In the genomic region with DNA sequence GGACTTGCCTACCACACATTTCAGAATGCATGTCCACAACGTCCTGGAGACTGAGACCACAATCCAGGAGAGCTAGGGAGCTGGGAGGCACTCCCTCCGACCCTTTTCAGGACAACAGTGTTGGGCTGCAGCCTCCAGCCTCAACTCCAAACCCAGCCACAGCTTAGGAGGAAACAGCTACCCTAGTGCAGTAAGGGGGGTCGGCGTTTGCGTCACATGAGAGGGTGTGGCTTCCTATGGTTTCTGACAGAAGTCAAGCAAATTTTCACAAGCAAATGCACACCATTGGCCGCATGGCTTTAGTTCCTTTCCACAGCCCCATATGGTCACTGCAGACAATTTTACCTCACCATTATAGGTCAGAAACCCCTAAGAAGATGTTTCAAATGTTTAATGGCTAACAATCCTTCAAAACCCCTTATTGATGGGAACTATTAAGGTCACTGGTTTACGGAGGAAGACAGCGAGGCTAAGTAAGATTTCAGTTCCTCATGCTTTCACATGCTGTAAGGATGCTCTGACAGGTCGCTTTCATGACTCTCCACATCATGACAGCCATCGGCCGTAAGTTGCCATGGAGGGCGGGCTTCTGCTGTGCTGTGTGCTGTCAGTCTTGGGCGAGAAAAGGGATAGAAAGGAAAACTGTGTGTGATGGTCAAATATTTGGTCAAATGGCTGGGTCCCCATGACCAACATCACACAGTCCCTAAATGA, we compare ENCODE assay signal across 9 mouse cellular contexts.
DNase-seq lines count a peak whose midpoint lies in the region; ATAC-seq and TF ChIP-seq lines count a peak whose summit lies in the region.
"Had no signal": no experiment of that assay in that cellular context is flagged by ENCODE, and none has a peak within 500 bp of the region (broad histone marks: within the 10 kb centered on the region; RNA-seq: fewer than 3 reads in every experiment).

No protein-coding gene starts in this region.

- peak; percentile 35; the same call in 1 of the 2 replicates for ATAC-seq in hindbrain, postnatal 0 days
- peak; percentile 18 for ATAC-seq in neural tube, embryonic 14.5 days (ENCODE audit: low read depth)
- no peak for ATAC-seq in forebrain, embryonic 13.5 days

- WGBS in hindbrain, postnatal 0 days: 75% methylated on average over 13 of the region's 13 CpGs
- WGBS in hindbrain, embryonic 10.5 days: 84% methylated on average over 13 of the region's 13 CpGs
- WGBS in neural tube, embryonic 14.5 days: 62% methylated on average over 13 of the region's 13 CpGs
- WGBS in forebrain, embryonic 13.5 days: 84% methylated on average over 13 of the region's 13 CpGs

- no peaks in the 10 kb centered on the region for H3K36me3 ChIP-seq in hindbrain, postnatal 0 days (ENCODE audit: insufficient read depth, low read length)
- H3K36me3 ChIP-seq in hindbrain, embryonic 10.5 days: peaks cover 9% of the 10 kb centered on the region; the same call in 1 of the 2 replicates
- H3K36me3 ChIP-seq in E14TG2a.4 (ENCODE audit: insufficient read depth, low read length): no peaks in the 10 kb centered on the region
- no peaks in the 10 kb centered on the region for H3K36me3 ChIP-seq in neural tube, embryonic 14.5 days (ENCODE audit: control insufficient read depth, insufficient read depth, low read length)
- H3K36me3 ChIP-seq in forebrain, embryonic 13.5 days (ENCODE audit: poor library complexity, severe bottlenecking): no peaks in the 10 kb centered on the region

- H3K4me1 ChIP-seq in hindbrain, postnatal 0 days (ENCODE audit: insufficient read depth, low read length): peaks cover 11% of the 10 kb centered on the region; the same call in 1 of the 2 replicates
- peaks cover 43% of the 10 kb centered on the region for H3K4me1 ChIP-seq in hindbrain, embryonic 10.5 days (replicated peaks)
- peaks cover 31% of the 10 kb centered on the region for H3K4me1 ChIP-seq in E14TG2a.4 (replicated peaks; ENCODE audit: low read depth, low read length)
- H3K4me1 ChIP-seq in neural tube, embryonic 14.5 days (ENCODE audit: control insufficient read depth, insufficient read depth, low read length): peaks cover 23% of the 10 kb centered on the region
- peaks cover 15% of the 10 kb centered on the region for H3K4me1 ChIP-seq in forebrain, embryonic 13.5 days

- DNase-seq in hindbrain, postnatal 0 days (ENCODE audit: low spot score): no peak
- DNase-seq in hindbrain, embryonic 10.5 days (ENCODE audit: low spot score): no peak
- DNase-seq in c-Kit-positive CD71-negative TER-119-negative erythroid progenitor cells, embryonic 14.5 days (ENCODE audit: low read depth): peak; percentile 14
- no peak for DNase-seq in adrenal gland, adult 18-20 months (ENCODE audit: low spot score in 2 of 2)
- DNase-seq: kidney, adult 9 months; right cerebral cortex, postnatal 4 days had no signal

- no peak overlapping the region for H3K9ac ChIP-seq in hindbrain, postnatal 0 days (replicated peaks; ENCODE audit: low read length)
- H3K9ac ChIP-seq in neural tube, embryonic 14.5 days (replicated peaks; ENCODE audit: low read depth, low read length): no peak overlapping the region
- H3K9ac ChIP-seq in forebrain, embryonic 13.5 days: no peak overlapping the region

- no peak overlapping the region for H3K4me2 ChIP-seq in hindbrain, postnatal 0 days (ENCODE audit: low read depth, low read length)
- H3K4me2 ChIP-seq in neural tube, embryonic 14.5 days (ENCODE audit: low read depth, low read length): no peak overlapping the region
- H3K4me2 ChIP-seq in forebrain, embryonic 13.5 days: no peak overlapping the region

- H3K4me3 ChIP-seq in hindbrain, postnatal 0 days (ENCODE audit: low read length): no peak overlapping the region
- H3K4me3 ChIP-seq in hindbrain, embryonic 10.5 days: no peak overlapping the region
- peak overlapping the region; percentile 46 for H3K4me3 ChIP-seq in E14TG2a.4 (replicated peaks; ENCODE audit: low read length)
- no peak overlapping the region for H3K4me3 ChIP-seq in neural tube, embryonic 14.5 days (ENCODE audit: low read depth, low read length)
- no peak overlapping the region for H3K4me3 ChIP-seq in forebrain, embryonic 13.5 days

- no peaks in the 10 kb centered on the region for H3K9me3 ChIP-seq in hindbrain, postnatal 0 days (ENCODE audit: low read length)
- no peaks in the 10 kb centered on the region for H3K9me3 ChIP-seq in hindbrain, embryonic 10.5 days
- H3K9me3 ChIP-seq in E14TG2a.4 (ENCODE audit: low read length): no peaks in the 10 kb centered on the region
- no peaks in the 10 kb centered on the region for H3K9me3 ChIP-seq in neural tube, embryonic 14.5 days (ENCODE audit: control insufficient read depth, low read length)
- H3K9me3 ChIP-seq in forebrain, embryonic 13.5 days (replicated peaks): no peaks in the 10 kb centered on the region

- H3K27ac ChIP-seq in hindbrain, postnatal 0 days: no peak overlapping the region
- no peak overlapping the region for H3K27ac ChIP-seq in hindbrain, embryonic 10.5 days
- H3K27ac ChIP-seq in neural tube, embryonic 14.5 days (ENCODE audit: low read depth, low read length): peak overlapping the region; percentile 18; the same call in 1 of the 2 replicates
- no peak overlapping the region for H3K27ac ChIP-seq in forebrain, embryonic 13.5 days

- no peaks in the 10 kb centered on the region for H3K27me3 ChIP-seq in hindbrain, postnatal 0 days (ENCODE audit: insufficient read depth, low read length)
- H3K27me3 ChIP-seq in hindbrain, embryonic 10.5 days (ENCODE audit: insufficient read depth, poor library complexity, severe bottlenecking): no peaks in the 10 kb centered on the region
- no peaks in the 10 kb centered on the region for H3K27me3 ChIP-seq in E14TG2a.4 (ENCODE audit: insufficient read depth, low read length)
- H3K27me3 ChIP-seq in neural tube, embryonic 14.5 days (ENCODE audit: control insufficient read depth, insufficient read depth, low read length): no peaks in the 10 kb centered on the region
- H3K27me3 ChIP-seq in forebrain, embryonic 13.5 days: no peaks in the 10 kb centered on the region

- TF ChIP-seq CTCF in hindbrain, postnatal 0 days (IDR thresholded peaks at IDR 0.05; ENCODE audit: low read depth): no peak
- no peak for TF ChIP-seq CTCF in E14TG2a.4 (conservative IDR thresholded peaks at IDR 0.05; ENCODE audit: low read length)
